Mouse (Mus musculus): ENCODE data around the gene Ampd1. TPM values are rescaled to one million over a fixed set of nuclear protein-coding genes. Genes with fewer than 3 reads are reported as not detected.

Gene Ampd1
- total RNA-seq, 2 experiments from 2014 or later = not detected

DNA sequence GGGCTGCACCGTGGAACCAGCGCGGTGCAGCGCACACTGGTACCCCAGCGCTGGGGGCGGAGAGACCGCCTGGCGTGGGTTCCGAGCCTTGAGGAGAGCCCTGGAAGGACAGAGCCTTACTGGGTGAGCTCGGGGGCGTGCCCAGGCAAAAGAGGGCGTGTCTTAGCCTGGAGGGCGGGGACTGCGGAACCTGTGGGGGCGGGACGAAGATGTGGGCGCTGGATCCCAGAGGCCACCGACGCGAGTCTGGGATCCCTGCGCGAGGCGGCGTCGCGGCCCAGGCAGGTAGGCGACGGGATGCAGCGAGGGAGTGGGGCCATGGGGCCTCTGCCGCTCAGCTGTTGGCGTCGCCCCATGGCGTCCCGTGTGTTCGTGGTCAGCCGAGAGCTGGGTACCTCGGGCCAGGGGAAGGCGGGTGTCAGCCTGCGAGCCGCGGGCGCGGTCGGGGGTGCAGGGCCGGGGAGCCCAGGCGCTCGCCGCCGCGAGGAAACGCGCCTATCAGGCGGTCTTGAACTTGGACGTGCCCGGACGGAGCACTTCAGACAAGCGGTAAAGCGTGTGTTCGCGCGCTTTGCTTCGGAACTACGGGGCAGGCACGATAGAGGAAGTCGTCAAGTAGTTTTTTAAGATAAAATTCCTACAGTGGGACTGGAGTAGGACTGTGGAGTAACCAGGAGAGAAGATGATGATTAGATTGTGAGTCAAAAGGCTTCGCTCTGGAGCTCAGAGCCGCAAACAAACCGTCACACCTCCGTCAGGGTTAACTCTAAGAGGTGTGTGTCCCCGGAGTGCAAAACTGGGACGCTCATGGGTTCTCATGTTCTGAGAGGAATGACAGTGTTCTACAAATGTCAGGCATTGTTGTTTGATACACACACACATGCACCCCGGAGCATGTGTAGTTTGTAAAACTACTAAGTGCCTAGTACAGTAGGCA lies 28.9 kb downstream of the Ampd1 start, which contains the start of gene Dennd2c:
Gene Dennd2c (plus strand): TSS at position 151 of the 937 bp plus-strand sequence.
- peak; percentile 95 to 96 for DNase-seq

DNA sequence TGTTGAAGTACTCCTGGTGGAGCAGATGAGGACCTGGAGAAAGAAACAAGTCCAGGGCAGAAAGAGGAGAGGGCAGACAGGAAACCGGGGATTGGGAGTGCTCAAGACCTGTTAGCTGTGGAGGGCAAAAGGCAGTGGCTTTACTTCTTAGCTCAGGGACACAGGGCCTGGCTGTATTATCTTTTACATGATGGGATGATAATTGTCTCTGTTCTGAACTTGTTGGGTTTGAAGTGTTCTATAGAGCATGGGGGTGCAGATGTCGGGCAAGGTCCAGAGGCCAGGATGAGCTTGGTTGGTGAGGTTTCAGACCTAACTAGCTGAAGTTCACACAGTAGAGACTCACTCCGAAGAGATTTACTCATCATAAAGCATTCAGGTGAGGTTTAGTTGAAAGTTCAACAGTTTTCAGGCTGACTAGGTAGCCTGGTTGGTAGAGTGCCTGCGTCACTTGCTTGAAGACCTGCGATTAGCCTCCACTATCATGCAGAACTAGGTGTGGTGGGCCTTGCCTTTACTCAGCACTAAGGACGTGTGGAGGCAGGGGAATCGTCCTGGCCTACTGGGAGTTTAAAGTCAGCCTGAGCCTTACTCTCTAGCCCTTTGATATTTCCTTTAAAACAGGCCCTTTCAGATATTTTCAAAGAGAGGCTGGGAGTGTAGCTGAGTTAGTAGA lies 33.9 kb downstream of the Ampd1 start:
- no peak for DNase-seq

DNA sequence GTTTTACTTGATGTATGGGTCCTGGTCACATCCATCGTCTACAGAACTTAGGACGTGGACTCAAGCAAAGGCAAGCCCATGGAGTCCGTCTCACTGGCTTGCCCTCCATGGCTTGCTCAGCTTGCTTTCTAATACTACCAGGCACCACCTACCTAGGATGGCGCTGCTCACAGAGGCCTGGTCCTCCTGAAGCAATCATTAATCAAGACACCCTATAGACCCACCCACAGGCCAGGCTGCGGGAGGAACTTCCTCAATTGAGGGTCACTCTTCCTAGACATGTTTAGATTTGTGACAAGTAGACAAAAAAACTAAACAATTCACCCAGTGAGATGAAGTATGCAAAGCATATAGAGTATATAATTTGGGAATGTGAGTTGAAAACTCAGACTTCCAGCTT lies 38.4 kb downstream of the Ampd1 start:
- no peak for DNase-seq

DNA sequence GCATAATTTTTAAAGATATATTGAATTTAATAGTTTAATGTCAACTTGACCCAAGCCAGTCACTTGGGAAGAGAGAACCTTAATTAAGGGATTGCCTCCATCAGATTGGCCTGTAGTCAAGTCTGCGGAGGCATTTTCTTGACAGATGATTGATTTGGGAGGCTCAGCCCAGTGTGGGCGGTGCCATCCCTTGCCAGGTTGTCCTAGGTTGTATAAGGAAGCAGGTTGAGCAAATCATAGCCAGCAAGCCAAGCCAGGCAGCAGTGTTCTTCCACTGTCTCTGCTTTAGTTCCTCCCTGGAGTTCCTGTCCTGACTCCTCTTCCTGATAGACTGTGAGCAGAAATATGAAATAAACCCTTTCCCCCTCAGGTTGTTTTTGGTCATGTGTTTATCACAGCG lies 49.8 kb downstream of the Ampd1 start:
- no peak for DNase-seq

DNA sequence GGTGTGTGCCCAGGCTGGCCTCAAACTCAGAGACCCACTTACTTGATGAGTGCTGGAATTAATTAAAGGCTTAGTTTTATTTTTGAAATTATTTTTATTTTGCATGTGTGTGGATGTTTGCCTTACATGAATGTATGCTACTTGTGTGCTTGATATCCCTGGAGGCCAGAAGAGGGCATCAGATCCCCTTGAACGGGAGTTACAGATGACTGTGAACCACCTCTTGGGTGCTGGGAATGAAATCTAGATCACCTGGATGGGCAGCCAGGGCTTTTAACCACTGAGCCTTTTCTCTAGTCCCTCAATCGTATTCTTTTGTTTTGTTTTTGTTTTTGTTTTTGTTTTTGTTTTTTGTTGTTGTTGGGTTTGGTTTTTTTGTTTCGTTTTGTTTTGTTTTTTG lies 52.3 kb downstream of the Ampd1 start:
- DNase-seq = no peak

DNA sequence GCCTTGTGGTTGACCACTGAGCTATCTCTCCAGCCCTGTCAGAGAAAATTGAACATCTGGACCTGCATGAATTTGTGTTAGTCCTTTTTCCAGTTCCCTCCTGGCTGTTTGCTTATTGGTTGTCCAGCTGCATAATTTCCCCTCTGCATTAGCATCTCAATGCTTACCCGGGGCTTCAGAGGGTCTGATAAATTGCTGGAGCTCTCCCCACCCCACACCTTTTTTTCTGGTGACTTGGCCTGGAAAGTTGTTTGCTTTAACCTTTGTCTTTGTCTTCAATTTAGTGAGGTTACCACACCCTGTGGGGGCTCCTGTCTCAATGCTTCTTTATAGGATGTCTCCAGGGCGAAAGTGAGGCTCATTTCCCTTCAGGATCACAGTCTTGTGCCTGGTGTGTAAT lies 53.4 kb downstream of the Ampd1 start:
- no peak for DNase-seq

DNA sequence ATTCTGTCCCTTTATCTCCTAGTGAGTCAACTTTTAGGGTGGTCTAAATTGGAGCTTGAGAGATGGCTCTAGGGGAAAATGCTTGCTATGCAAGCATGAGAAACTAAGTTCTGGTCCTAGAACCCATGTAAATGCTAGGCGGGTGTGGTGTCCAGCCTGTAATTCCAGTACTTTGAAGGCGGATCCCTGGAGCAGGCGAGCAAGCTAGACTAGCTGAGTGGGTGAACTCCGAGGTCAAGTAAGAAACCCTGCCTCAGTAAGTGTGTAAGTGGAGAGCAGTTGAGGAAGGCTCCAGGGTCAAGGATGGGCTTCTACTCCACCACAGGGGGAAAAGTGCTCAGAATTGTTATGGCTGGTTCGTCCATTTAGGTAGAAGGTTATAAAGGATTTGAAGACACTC lies 53.9 kb downstream of the Ampd1 start:
- DNase-seq = no peak

DNA sequence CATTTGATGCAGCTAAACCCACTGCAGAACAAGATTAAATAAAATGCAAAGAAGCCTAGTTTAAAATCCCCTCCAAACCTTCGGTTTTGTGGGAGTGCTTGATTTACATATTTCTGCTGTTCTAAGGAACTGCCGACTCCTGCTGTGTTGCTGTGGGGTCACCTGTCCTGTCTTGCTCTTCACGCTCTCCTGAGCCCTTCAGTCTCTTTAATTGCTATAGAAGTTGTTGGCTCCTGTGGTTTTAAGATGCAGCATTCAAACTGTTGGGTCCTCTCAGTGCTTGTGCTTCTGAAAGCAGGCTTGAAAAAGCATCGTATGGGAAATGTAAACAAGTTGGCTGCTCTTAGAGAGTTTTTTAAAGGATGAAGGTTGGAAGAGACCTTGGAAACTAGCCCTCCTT lies 54.4 kb downstream of the Ampd1 start:
- no peak for DNase-seq

DNA sequence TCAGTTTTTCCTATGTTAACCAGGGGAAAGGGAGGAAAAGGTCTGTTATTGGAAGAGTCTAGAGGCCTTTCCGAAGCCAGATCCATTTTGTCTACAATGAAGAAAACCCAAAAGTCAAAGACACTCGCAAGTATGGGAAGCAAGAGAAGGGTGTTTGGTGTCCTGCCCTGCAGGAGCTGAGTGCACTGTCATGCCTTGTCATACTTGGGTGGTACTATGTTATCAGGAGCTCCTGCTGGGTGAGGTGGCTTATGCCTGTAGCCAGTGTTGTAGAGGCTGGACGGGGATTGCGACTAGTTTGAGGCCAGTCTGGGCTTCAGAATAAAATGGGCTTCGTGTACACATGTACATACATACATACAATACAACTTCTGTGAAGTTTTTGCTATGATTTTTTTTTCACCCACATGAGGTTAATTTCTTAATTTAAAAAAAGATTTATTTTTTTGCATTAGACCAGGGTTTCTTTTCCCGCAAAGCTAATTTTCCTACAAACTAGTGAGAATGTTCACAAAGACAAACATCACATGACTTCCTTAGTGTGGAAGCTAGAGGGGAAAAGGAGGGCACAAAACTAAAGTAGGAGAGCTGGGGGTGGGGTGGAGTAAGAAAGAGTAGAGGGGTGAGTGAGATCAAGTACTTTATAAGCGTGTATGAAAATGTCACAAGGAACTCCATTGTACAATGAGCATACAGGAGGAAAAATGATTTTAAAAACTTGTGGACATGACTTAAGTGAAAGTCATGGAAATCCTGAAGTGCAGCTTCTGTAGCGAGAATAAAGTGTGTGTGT lies 55.7 kb downstream of the Ampd1 start:
- DNase-seq = no peak

DNA sequence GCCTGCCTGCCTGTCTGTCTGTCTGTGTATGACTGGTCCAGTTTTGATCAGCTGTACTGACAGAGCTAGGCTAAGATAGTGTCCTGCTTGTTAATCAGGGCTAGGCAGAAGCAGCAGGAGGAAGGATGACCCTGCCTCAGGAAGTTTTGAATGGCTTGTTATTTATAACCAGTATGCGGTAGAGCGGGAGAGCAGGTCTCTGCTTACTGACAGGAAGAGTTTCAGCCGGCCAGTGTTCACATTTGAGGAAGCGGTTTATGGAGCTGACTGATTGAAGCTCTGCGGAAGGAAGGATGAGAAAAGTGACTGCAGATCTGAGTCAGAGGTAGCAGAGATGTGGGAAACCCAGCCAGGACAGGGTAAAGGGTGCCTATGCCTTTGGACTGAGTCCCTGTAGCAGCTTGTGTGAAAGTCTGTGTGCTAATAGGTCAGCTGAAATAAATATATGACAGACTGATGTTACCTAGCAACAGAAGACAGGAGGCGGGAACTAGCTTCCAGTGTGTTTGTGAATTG lies 56.5 kb downstream of the Ampd1 start:
- DNase-seq = peak; percentile 24 to 68

DNA sequence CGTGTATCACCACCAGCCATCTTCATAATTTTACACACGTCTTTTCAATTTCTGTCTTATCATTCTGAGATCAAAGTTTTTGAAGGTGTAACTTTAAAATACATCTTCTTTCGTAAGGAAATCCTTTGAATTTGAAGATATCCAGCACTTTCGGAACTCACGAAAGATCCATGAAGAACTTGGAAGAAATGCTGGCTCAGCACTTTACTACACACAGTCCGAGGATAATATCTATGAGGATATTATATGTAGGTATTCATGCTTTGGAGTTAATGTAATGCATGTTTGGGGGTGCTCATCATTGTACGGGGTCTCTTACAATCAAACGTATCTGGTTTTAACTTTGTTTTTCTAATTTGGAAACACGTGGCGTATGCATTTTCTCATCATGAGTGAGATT lies 59.3 kb downstream of the Ampd1 start:
- no peak for DNase-seq

DNA sequence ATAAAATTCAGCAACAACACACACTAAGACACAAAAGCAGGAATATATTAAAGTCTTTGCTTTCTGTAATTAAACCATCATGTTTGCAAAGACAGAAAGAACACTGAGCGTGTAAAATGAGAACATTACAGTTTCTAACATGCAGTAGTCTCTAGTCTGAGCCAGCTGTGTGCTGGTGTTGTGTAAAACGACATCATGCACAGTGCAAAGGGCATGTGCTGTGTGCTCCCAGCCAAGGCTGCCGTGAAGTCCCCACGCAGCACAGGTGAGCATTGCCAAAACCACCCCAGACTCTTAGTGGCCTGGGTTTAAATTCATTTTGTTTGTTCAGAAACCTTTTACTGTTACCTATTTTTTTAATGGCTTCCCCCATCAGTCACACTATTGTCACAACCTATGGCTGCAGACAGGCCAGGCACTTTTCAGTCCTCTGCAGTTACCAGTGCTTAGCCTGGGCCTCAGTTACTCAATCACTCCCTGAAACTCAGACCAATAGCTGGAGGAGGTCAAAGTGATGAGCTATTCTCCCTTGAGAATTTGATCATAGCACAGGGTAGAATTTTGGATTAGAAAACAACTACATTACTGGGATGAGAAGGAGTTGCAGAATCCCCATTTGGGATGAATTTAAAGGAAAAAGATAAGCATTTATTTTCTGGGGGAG lies 62.7 kb downstream of the Ampd1 start:
- no peak for DNase-seq

DNA sequence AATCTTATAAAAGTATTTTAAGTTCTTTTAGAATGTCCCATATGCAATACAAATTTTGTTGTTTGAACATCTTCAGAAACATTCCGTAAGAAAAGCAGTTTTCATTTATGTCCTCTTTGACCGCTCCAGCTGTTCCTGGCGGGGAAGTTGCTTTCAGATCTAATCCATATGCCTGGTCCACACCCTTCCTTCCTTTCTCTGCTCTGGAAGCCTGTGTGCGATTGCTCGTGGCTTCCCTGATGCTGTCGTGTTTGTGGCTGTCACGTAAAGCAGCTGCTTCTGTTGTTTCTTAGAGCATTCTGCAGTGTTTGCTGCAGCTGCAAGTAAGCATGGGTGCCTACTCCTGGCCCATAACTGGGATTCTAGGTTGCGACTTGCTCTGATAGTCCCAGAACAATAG lies 65.2 kb downstream of the Ampd1 start:
- DNase-seq = peak; percentile 44 to 75

DNA sequence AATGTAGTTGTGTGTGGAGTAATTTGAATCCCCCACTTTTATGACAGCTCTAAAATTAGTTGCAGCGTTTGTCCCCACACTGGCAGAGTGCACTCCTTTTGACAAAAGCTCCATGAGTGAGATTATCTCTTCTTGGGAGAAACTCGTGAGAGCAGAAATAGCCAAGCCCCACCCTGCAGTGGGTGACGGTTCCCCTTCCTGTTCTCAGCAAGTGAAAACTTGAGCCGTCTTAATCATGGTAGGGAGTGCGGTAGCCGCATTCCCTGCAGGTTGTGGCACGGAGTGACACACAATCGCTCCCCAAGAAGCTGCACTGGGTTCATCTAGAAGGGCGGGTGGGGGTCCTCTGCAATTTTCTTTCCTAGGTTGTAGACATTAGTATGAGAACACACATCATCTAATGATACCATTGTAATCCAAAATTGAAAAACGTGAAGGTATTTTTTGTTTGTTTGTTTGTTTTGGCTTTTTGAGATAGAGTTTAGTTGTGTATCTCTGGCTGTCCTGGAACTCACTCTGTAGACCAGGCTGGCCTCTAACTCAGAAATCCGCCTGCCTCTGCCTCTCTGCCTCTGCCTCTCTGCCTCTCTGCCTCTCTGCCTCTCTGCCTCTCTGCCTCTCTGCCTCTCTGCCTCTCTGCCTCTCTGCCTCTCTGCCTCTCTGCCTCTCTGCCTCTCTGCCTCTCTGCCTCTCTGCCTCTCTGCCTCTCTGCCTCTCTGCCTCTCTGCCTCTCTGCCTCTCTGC lies 66.5 kb downstream of the Ampd1 start:
- DNase-seq = peak; percentile 65 to 77

DNA sequence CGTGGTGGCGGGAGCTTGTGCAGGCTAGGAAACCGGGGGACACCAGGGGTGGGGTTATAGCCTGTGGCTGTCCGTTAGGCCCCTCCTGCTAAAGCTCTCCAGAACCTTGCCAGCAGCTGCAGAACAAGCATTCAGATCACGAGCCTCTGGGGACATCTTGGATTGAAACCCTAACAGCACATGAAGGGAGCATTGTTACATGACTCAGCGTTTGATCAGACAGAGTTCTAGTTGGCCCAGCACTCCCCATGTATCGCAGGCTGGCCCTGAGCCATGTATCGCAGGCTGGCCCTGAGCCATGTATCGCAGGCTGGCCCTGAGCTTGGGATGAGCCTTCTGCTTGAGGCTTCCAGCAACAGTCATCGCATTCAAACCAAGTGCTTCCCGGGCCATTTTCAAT lies 67.5 kb downstream of the Ampd1 start:
- DNase-seq = peak; percentile 28

DNA sequence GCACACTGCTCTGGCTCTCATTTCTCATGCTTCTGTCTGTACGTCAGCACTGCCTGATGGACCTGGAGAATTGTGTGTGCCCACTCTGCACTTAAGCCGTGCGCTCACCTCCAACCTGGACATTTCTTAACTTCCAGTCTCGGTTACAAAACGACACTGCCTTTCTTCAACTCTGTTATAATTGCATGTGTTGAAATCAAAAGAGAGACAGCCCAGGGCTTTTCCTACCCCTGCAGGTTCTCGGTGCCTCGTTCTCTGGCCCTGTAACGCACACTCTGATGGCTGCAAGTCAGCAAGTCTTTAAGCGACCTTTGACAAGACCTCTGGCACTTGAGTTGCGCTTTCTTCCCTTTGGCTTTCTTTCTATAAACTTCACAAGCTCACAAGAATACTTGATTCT lies 68.6 kb downstream of the Ampd1 start:
- DNase-seq = no peak

DNA sequence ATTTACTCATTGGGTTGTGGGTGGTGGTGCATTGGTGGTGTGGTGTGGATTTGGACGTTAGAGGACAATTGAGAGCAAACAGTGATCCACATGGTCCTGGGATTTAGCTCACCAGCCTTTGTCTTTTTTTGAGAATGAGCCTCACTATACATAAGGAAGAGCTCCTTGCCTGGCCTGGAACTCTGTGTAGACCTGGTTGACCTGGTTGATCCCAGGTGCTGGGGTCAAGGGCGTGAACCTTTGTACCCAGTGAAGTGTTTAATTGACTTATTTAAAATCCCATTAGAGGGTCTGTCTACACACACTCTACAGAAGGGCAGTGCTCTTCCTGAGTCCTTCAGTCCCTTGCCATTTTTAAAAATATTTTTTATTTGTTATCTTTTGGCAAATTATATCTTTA lies 71.5 kb downstream of the Ampd1 start:
- DNase-seq = no peak

DNA sequence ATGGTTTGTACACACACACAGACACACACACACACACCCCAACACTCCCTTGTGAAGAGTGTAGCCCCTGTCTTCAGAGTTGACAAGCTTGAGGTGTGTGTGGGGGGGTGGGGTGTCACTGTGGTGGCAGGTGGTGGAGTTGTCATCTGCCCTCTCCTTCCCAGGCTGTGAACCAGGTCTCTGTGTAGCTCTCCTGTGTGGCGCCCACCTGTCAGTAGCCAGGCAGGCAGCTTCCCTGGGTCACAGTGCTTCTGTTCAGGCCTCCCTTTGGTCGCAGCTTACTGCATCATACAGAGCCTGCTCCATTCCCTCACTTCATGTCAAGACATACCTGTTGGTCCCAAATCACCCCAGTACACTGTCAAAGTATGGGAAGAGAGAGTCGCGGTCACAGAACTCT lies 72.0 kb downstream of the Ampd1 start:
- no peak for DNase-seq

DNA sequence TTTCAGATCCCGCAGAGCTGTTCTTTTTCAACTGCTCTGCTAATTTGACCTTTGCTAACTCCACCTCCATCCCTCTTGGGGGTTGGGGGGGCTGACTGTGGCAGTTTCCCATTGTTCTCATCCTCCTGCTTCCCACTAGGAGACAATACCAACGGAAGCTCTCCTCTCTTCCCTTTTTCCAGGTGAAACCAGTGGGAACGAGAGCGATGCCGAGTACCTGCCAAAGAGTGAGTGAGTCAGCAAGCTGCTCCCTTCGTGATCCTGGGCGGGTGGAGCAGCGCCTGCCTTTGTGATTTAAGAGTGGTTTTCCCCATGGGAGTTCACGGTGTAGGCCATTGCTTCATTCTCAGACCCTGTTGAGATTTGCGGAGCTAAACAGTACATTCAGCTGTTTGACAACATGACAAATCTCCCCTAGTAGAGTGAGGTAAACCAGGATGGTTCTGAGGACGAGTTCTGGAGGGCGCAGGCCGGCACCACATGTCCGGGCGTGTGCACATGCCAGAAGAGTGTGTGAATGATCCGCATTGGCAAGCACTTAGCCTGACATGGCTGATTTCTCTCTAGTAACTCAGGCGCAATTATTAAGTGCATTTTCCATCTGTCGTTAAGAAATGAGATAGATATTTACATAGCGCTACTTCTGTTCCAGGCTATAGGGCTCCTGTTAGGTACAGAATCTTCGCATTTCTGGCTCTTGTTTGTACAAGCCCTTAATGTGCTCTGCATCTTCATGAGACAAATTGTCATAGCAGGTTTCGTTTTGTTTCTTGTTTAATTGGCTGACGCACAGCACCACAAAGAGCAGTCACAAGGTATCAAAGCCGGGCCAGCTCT lies 72.7 kb downstream of the Ampd1 start:
- DNase-seq = no peak

DNA sequence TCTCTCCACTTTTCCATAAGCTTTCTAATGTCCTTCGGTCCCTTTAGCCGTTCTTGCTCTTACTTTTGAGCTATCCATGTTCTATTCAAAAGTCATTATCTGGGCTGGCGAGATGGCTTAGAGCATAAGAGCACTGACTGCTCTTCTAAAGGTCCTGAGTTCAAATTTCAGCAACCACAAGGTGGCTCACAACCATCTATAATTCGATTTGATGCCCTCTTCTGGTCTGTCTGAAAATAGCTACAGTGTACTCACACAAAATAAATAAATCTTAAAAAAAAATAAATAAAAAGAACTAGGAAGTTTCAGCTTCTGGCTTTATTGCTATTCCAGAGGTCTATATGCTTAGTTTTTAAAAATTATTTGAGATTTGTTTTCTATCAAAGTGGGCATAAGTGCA lies 74.0 kb downstream of the Ampd1 start:
- DNase-seq = no peak
